Mouse (Mus musculus) CH12.LX (cell line): ENCODE data around the gene Pdilt. TPM values are rescaled to one million over a fixed set of nuclear protein-coding genes. Genes with fewer than 3 reads are reported as not detected.

Source experiments
- DNase-seq: peaks from one replicate; pipeline ENCODE4 v3.0.0-alpha.2; 2013; ENCODE audit errors: extremely low read depth
- H3K27ac ChIP-seq: 2 replicates; pipeline ENCODE4 v1.5.1; 2012; ENCODE audit warnings: low read depth, mild to moderate bottlenecking, control low read depth, moderate library complexity; ENCODE audit not compliant: insufficient read depth
- H3K27me3 ChIP-seq: replicated peaks from 2 replicates; pipeline ENCODE3; 2012; ENCODE audit warnings: inconsistent platforms
- H3K36me3 ChIP-seq, 2 experiments: replicated peaks in 1 of 2; 2 replicates each; pipeline versions ENCODE3 to v1.6.1; 2012; ENCODE audit warnings: inconsistent platforms in 1 of 2, low read length in 1 of 2, mild to moderate bottlenecking in 1 of 2, mixed read lengths in 1 of 2, moderate library complexity in 1 of 2; ENCODE audit not compliant: control insufficient read depth in 1 of 2, insufficient read depth in 1 of 2
- H3K4me1 ChIP-seq, 2 experiments: 2 replicates each; pipeline ENCODE4 v1.6.1; 2012; ENCODE audit warnings: inconsistent platforms in 1 of 2, moderate library complexity in 1 of 2; ENCODE audit not compliant: insufficient read depth in 2 of 2, control insufficient read depth in 1 of 2
- H3K4me2 ChIP-seq: 2 replicates; pipeline ENCODE4 v1.6.1; 2012; ENCODE audit warnings: low read depth, mild to moderate bottlenecking, control low read depth; ENCODE audit not compliant: poor library complexity, insufficient read depth, severe bottlenecking
- H3K4me3 ChIP-seq, 3 experiments: fragments of 150-350 bp in 1 of 3; sonication (generic) in 1 of 3; replicated peaks in 1 of 3; 2 replicates each; pipeline versions ENCODE3 to v1.5.1; 2011 to 2012; ENCODE audit warnings: low read depth in 2 of 3, low read length in 2 of 3, mild to moderate bottlenecking in 2 of 3, moderate library complexity in 2 of 3, control low read depth in 1 of 3, improper control_type of control experiment in 1 of 3, inconsistent platforms in 1 of 3, mixed read lengths in 1 of 3; ENCODE audit not compliant: poor library complexity in 1 of 3
- H3K79me2 ChIP-seq: replicated peaks from 2 replicates; pipeline ENCODE4 v1.6.1; 2012; ENCODE audit warnings: mild to moderate bottlenecking, moderate library complexity; ENCODE audit not compliant: control insufficient read depth, poor library complexity, insufficient read depth, severe bottlenecking; ENCODE audit errors: extremely low read depth
- H3K9ac ChIP-seq: 2 replicates; pipeline ENCODE4 v1.6.1; 2012; ENCODE audit warnings: low read depth, mild to moderate bottlenecking, control low read depth, moderate library complexity; ENCODE audit not compliant: insufficient read depth
- H3K9me3 ChIP-seq: replicated peaks from 2 replicates; pipeline ENCODE3; 2012; ENCODE audit warnings: low read length, inconsistent platforms, mixed read lengths
- CHD1 ChIP-seq: IDR thresholded peaks from 2 replicates; pipeline ENCODE4 v1.6.1; 2012; ENCODE audit warnings: low read depth, low read length, improper control_type of control experiment, inconsistent platforms
- CTCF ChIP-seq, 2 experiments: IDR thresholded peaks in 1 of 2; conservative IDR thresholded peaks in 1 of 2; 2 replicates each; pipeline ENCODE4 v1.5.1; 2011 to 2012; ENCODE audit warnings: low read depth in 2 of 2, low read length in 2 of 2, improper control_type of control experiment in 1 of 2, inconsistent platforms in 1 of 2, mild to moderate bottlenecking in 1 of 2, moderate library complexity in 1 of 2
- ELF1 ChIP-seq: IDR thresholded peaks from 2 replicates; pipeline ENCODE4 v1.6.1; 2014; ENCODE audit warnings: low read depth, mild to moderate bottlenecking, inconsistent platforms, low read length, improper control_type of control experiment
- EP300 ChIP-seq: IDR thresholded peaks from 2 replicates; pipeline ENCODE4 v1.6.1; 2011; ENCODE audit warnings: low read length, improper control_type of control experiment
- ETS1 ChIP-seq: conservative IDR thresholded peaks from 2 replicates; pipeline ENCODE4 v1.6.1; 2012; ENCODE audit warnings: low read depth, mild to moderate bottlenecking, inconsistent platforms, low read length, improper control_type of control experiment, moderate library complexity
- GABPA ChIP-seq: IDR thresholded peaks from 2 replicates; pipeline ENCODE4 v1.6.1; 2012; ENCODE audit warnings: low read depth, low read length, improper control_type of control experiment, inconsistent platforms; ENCODE audit not compliant: insufficient replicate concordance
- HCFC1 ChIP-seq: IDR thresholded peaks from 2 replicates; pipeline ENCODE4 v1.6.1; 2012; ENCODE audit warnings: low read depth, mild to moderate bottlenecking, inconsistent platforms, low read length, improper control_type of control experiment
- IRF4 ChIP-seq: IDR thresholded peaks from 2 replicates; pipeline ENCODE4 v1.6.1; 2014; ENCODE audit warnings: low read depth, mild to moderate bottlenecking, inconsistent platforms, low read length, improper control_type of control experiment
- JUN ChIP-seq: IDR thresholded peaks from 2 replicates; pipeline ENCODE4 v1.6.1; 2011; ENCODE audit warnings: low read depth, mild to moderate bottlenecking, low read length, improper control_type of control experiment, moderate library complexity; ENCODE audit not compliant: insufficient read depth
- MAFK ChIP-seq: IDR thresholded peaks from 2 replicates; pipeline ENCODE4 v1.6.1; 2011; ENCODE audit warnings: low read length, improper control_type of control experiment; ENCODE audit not compliant: insufficient replicate concordance
- MAX ChIP-seq: IDR thresholded peaks from 2 replicates; pipeline ENCODE4 v1.6.1; 2011; ENCODE audit warnings: low read length, improper control_type of control experiment
- MXI1 ChIP-seq: IDR thresholded peaks from 2 replicates; pipeline ENCODE4 v1.6.1; 2011; ENCODE audit warnings: mild to moderate bottlenecking, low read depth, low read length, improper control_type of control experiment
- NRF1 ChIP-seq: IDR thresholded peaks from 2 replicates; pipeline ENCODE4 v1.6.1; 2014; ENCODE audit warnings: low read depth, mild to moderate bottlenecking, inconsistent platforms, low read length, improper control_type of control experiment, moderate library complexity
- PAX5 ChIP-seq: IDR thresholded peaks from 2 replicates; pipeline ENCODE4 v1.6.1; 2012; ENCODE audit warnings: low read length, inconsistent platforms, mixed read lengths
- POLR2AphosphoS2 ChIP-seq: IDR thresholded peaks from 2 replicates; pipeline ENCODE4 v1.6.1; 2011; ENCODE audit warnings: low read depth, low read length, improper control_type of control experiment
- RAD21 ChIP-seq: IDR thresholded peaks from 2 replicates; pipeline ENCODE4 v1.6.1; 2011; ENCODE audit warnings: low read depth, mild to moderate bottlenecking, low read length, improper control_type of control experiment, moderate library complexity
- TBP ChIP-seq: conservative IDR thresholded peaks from 2 replicates; pipeline ENCODE4 v1.6.1; 2011; ENCODE audit warnings: low read depth, low read length, improper control_type of control experiment
- TCF12 ChIP-seq: IDR thresholded peaks from 2 replicates; pipeline ENCODE4 v1.6.1; 2014; ENCODE audit warnings: low read depth, mild to moderate bottlenecking, inconsistent platforms, low read length, improper control_type of control experiment
- UBTF ChIP-seq: IDR thresholded peaks from 2 replicates; pipeline ENCODE4 v1.6.1; 2012; ENCODE audit warnings: low read depth, mild to moderate bottlenecking, inconsistent platforms, low read length, improper control_type of control experiment, moderate library complexity
- ZC3H11A ChIP-seq: IDR thresholded peaks from 2 replicates; pipeline ENCODE4 v1.6.1; 2012; ENCODE audit warnings: low read depth, mild to moderate bottlenecking, inconsistent platforms, low read length, improper control_type of control experiment
- ZKSCAN1 ChIP-seq: IDR thresholded peaks from 2 replicates; pipeline ENCODE4 v1.6.1; 2012; ENCODE audit warnings: low read depth, inconsistent platforms, low read length, improper control_type of control experiment, borderline replicate concordance
- ZMIZ1 ChIP-seq: IDR thresholded peaks from 2 replicates; pipeline ENCODE4 v1.6.1; 2012; ENCODE audit warnings: low read depth, mild to moderate bottlenecking, inconsistent platforms, low read length, improper control_type of control experiment
- dilution Hi-C: fragments of 300-500 bp; cut with MboI; formaldehyde crosslinking; loops from 2 replicates; pipeline ENCODE4 v1.14.3; 2020; ENCODE audit warnings: low sequenced_read_pairs; ENCODE audit not compliant: extremely low pct_unique_long_range_greater_than_20kb, extremely low pct_ligation_motif_present
- in situ Hi-C: fragments of 300-500 bp; cut with MboI; formaldehyde crosslinking; loops from 3 replicates; pipeline ENCODE4 v1.14.3; 2019; ENCODE audit warnings: low sequenced_read_pairs, low pct_ligation_motif_present, low pct_unique_long_range_greater_than_20kb, mixed read lengths
- polyA plus RNA-seq: library from polyadenylated mRNA; unstranded; fragments of >175 nt; gene quantifications from 2 replicates; pipeline ENCODE4 v1.2.1, GENCODE M21; 2012; ENCODE audit warnings: low read depth; ENCODE audit not compliant: insufficient read length
- total RNA-seq, 2 experiments: library from RNA; depleted of rRNA; stranded (reverse); fragments of 300-350 nt in 1 of 2; fragments of >200 nt in 1 of 2; gene quantifications; 2 replicates each; pipeline ENCODE4 v1.2.3; 2012 to 2014

The Pdilt gene
- total and polyA plus RNA-seq, 3 experiments, result not detected

DNA sequence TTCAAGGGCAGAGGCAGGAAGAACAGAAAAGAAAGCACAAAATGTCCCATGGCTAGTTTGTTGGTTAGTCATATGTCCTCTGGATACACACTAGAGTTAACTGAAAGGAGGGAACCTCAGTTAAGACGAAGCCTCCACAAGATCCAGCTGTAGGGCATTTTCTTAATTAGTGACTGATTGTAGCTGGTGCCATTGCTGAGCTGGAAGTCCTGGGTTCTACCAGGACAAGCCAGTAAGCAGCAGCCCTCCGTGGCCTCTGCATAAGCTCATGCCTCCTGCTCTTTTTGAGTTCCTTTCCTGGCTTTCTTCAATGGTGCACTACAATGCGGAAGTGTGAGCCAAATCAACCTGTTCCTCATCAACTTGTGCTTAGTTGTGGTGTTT, 37.2 kb upstream of the Pdilt start:
- in situ Hi-C loops (no loop called here), dilution Hi-C loops (no loop called here)
- H3K4me2 ChIP-seq, result no peak overlapping the region
- H3K27ac ChIP-seq, result no peak overlapping the region
- H3K79me2 ChIP-seq, result no peaks in the 10 kb centered on the region
- no peaks in the 10 kb centered on the region for H3K36me3 ChIP-seq
- DNase-seq, result no peak
- H3K27me3 ChIP-seq, result no peaks in the 10 kb centered on the region
- no peak for TF ChIP-seq ELF1
- no peak for TF ChIP-seq TBP
- TF ChIP-seq MAX, result no peak
- no peak for TF ChIP-seq MAFK
- no peak for TF ChIP-seq JUN
- TF ChIP-seq ZKSCAN1, result no peak
- TF ChIP-seq EP300, result no peak
- no peak for TF ChIP-seq NRF1
- TF ChIP-seq IRF4, result no peak
- no peak for TF ChIP-seq POLR2AphosphoS2
- no peak for TF ChIP-seq ETS1
- no peak for TF ChIP-seq RAD21
- TF ChIP-seq MXI1, result no peak
- no peak for TF ChIP-seq UBTF
- H3K4me3 ChIP-seq, result no peak overlapping the region
- no peak overlapping the region for H3K9ac ChIP-seq
- no peaks in the 10 kb centered on the region for H3K9me3 ChIP-seq
- no peaks in the 10 kb centered on the region for H3K4me1 ChIP-seq

DNA sequence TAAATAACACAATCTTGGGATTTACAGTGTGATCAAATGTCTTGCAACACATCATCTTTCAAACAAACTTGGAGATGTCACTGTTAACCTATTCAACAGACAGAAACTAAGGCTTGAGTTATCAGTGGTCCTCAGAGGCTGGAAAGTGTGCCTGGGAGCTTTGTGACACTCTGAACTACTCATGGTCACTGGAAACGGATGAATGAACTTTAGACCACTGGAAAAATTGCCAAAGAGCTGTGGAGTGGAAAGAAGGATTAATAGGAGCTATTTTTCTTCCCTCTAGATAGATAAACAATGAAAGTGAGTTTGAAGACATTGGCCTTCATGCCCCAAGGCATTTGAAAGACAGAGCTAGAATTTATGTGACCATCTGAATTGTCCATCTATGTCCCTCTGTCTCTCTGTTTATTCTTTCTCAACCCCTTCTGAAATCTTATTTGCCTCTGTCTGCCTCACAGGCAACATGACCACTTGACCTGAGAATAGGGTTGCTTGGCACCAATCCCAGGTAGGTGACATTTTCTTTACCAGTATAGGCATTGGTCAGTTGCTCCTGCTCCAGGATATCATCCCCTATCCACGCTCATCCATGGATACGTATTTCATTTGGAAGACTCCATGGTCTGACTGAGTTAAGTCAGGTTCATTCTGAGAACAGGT, 36.6 kb upstream of the Pdilt start:
- no peaks in the 10 kb centered on the region for H3K4me1 ChIP-seq
- no peak overlapping the region for H3K9ac ChIP-seq
- dilution Hi-C loops, result no loop called here
- no peaks in the 10 kb centered on the region for H3K27me3 ChIP-seq
- no peaks in the 10 kb centered on the region for H3K36me3 ChIP-seq
- no peak overlapping the region for H3K4me2 ChIP-seq
- no peak overlapping the region for H3K4me3 ChIP-seq
- DNase-seq, result no peak
- in situ Hi-C loops, result no loop called here
- H3K27ac ChIP-seq, result no peak overlapping the region
- TF ChIP-seq TCF12 (no peak), MXI1 (no peak), MAX (no peak), ZMIZ1 (no peak), CTCF (conservative IDR thresholded peaks at IDR 0.05 in 1 of 2, IDR thresholded peaks at IDR 0.05 in 1 of 2; ENCODE audit: low read depth in 2 of 2, low read length in 2 of 2) (no peak), HCFC1 (no peak), CHD1 (no peak), NRF1 (no peak), ZC3H11A (no peak), PAX5 (no peak), ELF1 (no peak), GABPA (no peak), TBP (no peak)
- TF ChIP-seq, all 38 proteins: peak for 0
- H3K9me3 ChIP-seq, result no peaks in the 10 kb centered on the region
- H3K79me2 ChIP-seq, result no peaks in the 10 kb centered on the region
